9 mouse cellular contexts compared by ENCODE assay signal in genomic region chr7:140057413-140058407, GRCm38 (mm10). TPM values are rescaled to one million over a fixed set of nuclear protein-coding genes. Genes with fewer than 3 reads are reported as not detected.
DNase-seq lines count a peak whose midpoint lies in the region; ATAC-seq and TF ChIP-seq lines count a peak whose summit lies in the region.
"Had no signal": no experiment of that assay in that cellular context is flagged by ENCODE, and none has a peak within 500 bp of the region (broad histone marks: within the 10 kb centered on the region; RNA-seq: fewer than 3 reads in every experiment).

No protein-coding gene starts in this region.

- no peak for TF ChIP-seq POLR2A in heart, adult 2 months (IDR thresholded peaks at IDR 0.05; ENCODE audit: insufficient read depth, low read depth, low read length)
- peak; percentile 35; the same call in 1 of the 2 replicates for TF ChIP-seq POLR2A in brain, embryonic 14.5 days (IDR thresholded peaks at IDR 0.05; ENCODE audit: borderline replicate concordance, extremely low read depth, insufficient read depth, insufficient read length, poor library complexity, severe bottlenecking)

- ATAC-seq in heart, embryonic 15.5 days (replicated peaks; ENCODE audit: insufficient number of reproducible peaks, insufficient read depth, low FRiP score, low read depth): no peak
- peak; percentile 45; the same call in 1 of the 2 replicates for ATAC-seq in limb, embryonic 13.5 days (ENCODE audit: low FRiP score, low read depth)
- ATAC-seq in neural tube, embryonic 11.5 days (ENCODE audit: insufficient read depth, low FRiP score, low TSS enrichment): peak; percentile 75
- ATAC-seq in inflammation-experienced regulatory T-cells, adult 6 months: no peak

- H3K9me3 ChIP-seq in heart, embryonic 15.5 days (replicated peaks): no peaks in the 10 kb centered on the region
- no peaks in the 10 kb centered on the region for H3K9me3 ChIP-seq in limb, embryonic 13.5 days
- H3K9me3 ChIP-seq in neural tube, embryonic 11.5 days (ENCODE audit: control insufficient read depth, low read length): no peaks in the 10 kb centered on the region

- TF ChIP-seq EP300 in heart, adult 2 months (IDR thresholded peaks at IDR 0.05; ENCODE audit: insufficient read depth, low read depth, low read length): no peak

- no peaks in the 10 kb centered on the region for H3K36me3 ChIP-seq in heart, adult 2 months (ENCODE audit: control insufficient read depth, insufficient read depth, low read length)
- no peaks in the 10 kb centered on the region for H3K36me3 ChIP-seq in heart, embryonic 15.5 days
- no peaks in the 10 kb centered on the region for H3K36me3 ChIP-seq in limb, embryonic 13.5 days
- no peaks in the 10 kb centered on the region for H3K36me3 ChIP-seq in neural tube, embryonic 11.5 days (ENCODE audit: control insufficient read depth, insufficient read depth, low read length)

- peak overlapping the region; percentile 77 for H3K4me2 ChIP-seq in heart, embryonic 15.5 days
- H3K4me2 ChIP-seq in limb, embryonic 13.5 days (replicated peaks): peak overlapping the region; percentile 89
- peak overlapping the region; percentile 67 for H3K4me2 ChIP-seq in neural tube, embryonic 11.5 days (ENCODE audit: low read depth)

- peaks cover 24% of the 10 kb centered on the region for H3K27me3 ChIP-seq in heart, adult 2 months (ENCODE audit: control insufficient read depth, insufficient read depth, low read length)
- peaks cover 97% of the 10 kb centered on the region for H3K27me3 ChIP-seq in heart, embryonic 15.5 days
- peaks cover 91% of the 10 kb centered on the region for H3K27me3 ChIP-seq in limb, embryonic 13.5 days
- 0 out of 2 replicates have a peak, but pooled peaks cover 5% of the 10 kb centered on the region for H3K27me3 ChIP-seq in neural tube, embryonic 11.5 days (ENCODE audit: control insufficient read depth, insufficient read depth, low read length)

- H3K4me1 ChIP-seq in heart, adult 2 months (ENCODE audit: control insufficient read depth, insufficient read depth, low read length): no peaks in the 10 kb centered on the region
- H3K4me1 ChIP-seq in heart, embryonic 15.5 days (replicated peaks): peaks cover 20% of the 10 kb centered on the region
- peaks cover 30% of the 10 kb centered on the region for H3K4me1 ChIP-seq in limb, embryonic 13.5 days
- H3K4me1 ChIP-seq in neural tube, embryonic 11.5 days (ENCODE audit: control insufficient read depth, insufficient read depth, low read length): peaks cover 46% of the 10 kb centered on the region

- H3K9ac ChIP-seq in heart, adult 2 months (ENCODE audit: low read depth, low read length): 0 out of 2 replicates have a peak overlapping the region, but pooled peaks have one; percentile 40
- peak overlapping the region; percentile 49; the same call in 1 of the 2 replicates for H3K9ac ChIP-seq in heart, embryonic 15.5 days
- peak overlapping the region; percentile 77 for H3K9ac ChIP-seq in limb, embryonic 13.5 days
- peak overlapping the region; percentile 62 for H3K9ac ChIP-seq in neural tube, embryonic 11.5 days (ENCODE audit: low read length)

- WGBS in heart, adult 2 months: 4% methylated on average over 53 of the region's 53 CpGs
- 3% methylated on average over 53 of the region's 53 CpGs for WGBS in heart, embryonic 15.5 days
- 3% methylated on average over 53 of the region's 53 CpGs for WGBS in limb, embryonic 13.5 days
- 2% methylated on average over 53 of the region's 53 CpGs for WGBS in neural tube, embryonic 11.5 days

- DNase-seq in heart, adult 2 months: no peak
- no peak for DNase-seq in heart, adult 9 months (ENCODE audit: low spot score in 2 of 2)
- DNase-seq in brain, embryonic 14.5 days (ENCODE audit: low read depth): peak; percentile 92
- DNase-seq in neural tube, embryonic 11.5 days (ENCODE audit: low spot score): peak; percentile 94
- DNase-seq in thymus, adult 18-20 months: no peak

- intact Hi-C loops in heart, adult 2 months (cut with DNase I): no loop called here

- H3K79me2 ChIP-seq in heart, adult 2 months (replicated peaks; ENCODE audit: control insufficient read depth, insufficient read depth, low read length): no peaks in the 10 kb centered on the region

- peak overlapping the region; percentile 34 for H3K4me3 ChIP-seq in heart, adult 2 months
- H3K4me3 ChIP-seq in heart, embryonic 15.5 days: peak overlapping the region; percentile 44
- peak overlapping the region; percentile 55 for H3K4me3 ChIP-seq in limb, embryonic 13.5 days
- peak overlapping the region; percentile 34 for H3K4me3 ChIP-seq in neural tube, embryonic 11.5 days (ENCODE audit: low read depth, low read length)

- H3K27ac ChIP-seq in heart, adult 2 months: no peak overlapping the region
- H3K27ac ChIP-seq in heart, embryonic 15.5 days: no peak overlapping the region
- H3K27ac ChIP-seq in limb, embryonic 13.5 days: no peak overlapping the region
- H3K27ac ChIP-seq in neural tube, embryonic 11.5 days (ENCODE audit: low read depth, low read length): peak overlapping the region; percentile 98

- peak; percentile 28 for TF ChIP-seq CTCF in heart, adult 2 months (IDR thresholded peaks at IDR 0.05)
- TF ChIP-seq CTCF in brain, embryonic 14.5 days (IDR thresholded peaks at IDR 0.05; ENCODE audit: borderline replicate concordance, extremely low read depth, insufficient read depth, insufficient read length): no peak

RNA-seq across cellular contexts. Expression of gene Msx3, which starts 8.8 kb away (rescaled TPM):
- total RNA-seq in heart, adult 2 months (2021): not detected
- not detected in 2 replicates for polyA plus RNA-seq in heart, adult 2 months (2012; rRNA removed)
- 1.3 and 4.0 TPM in 2 replicates for polyA plus RNA-seq in brain, embryonic 14.5 days (2012; rRNA removed)
- polyA plus RNA-seq in heart, embryonic 15.5 days (2015; fragmentation: Nextera tagmentation; extraction: Ambion mirVana): not detected in 2 replicates
- not detected in 2 replicates for polyA plus RNA-seq in limb, embryonic 13.5 days (2015; fragmentation: Nextera tagmentation; extraction: Ambion mirVana)
- 93.7 and 103 TPM in 2 replicates for polyA plus RNA-seq in neural tube, embryonic 11.5 days (2014; fragmentation: Nextera tagmentation; extraction: Ambion mirVana)
- polyA plus RNA-seq in inflammation-experienced regulatory T-cells, adult 6 months (2017; shearing (Covaris generic)): not detected
- total RNA-seq: MEL had no signal

RNA-seq across cellular contexts. Expression of gene Tubgcp2, which starts 21.2 kb away (rescaled TPM):
- total RNA-seq in heart, adult 2 months (2021): 10 to 100 TPM; 28.4 to 33.5 TPM
- polyA plus RNA-seq in heart, adult 2 months (2012; rRNA removed): 21.7 and 29.7 TPM in 2 replicates
- 70.3 and 76.2 TPM in 2 replicates for polyA plus RNA-seq in brain, embryonic 14.5 days (2012; rRNA removed)
- polyA plus RNA-seq in heart, embryonic 15.5 days (2015; fragmentation: Nextera tagmentation; extraction: Ambion mirVana): 27.4 and 37.0 TPM in 2 replicates
- polyA plus RNA-seq in limb, embryonic 13.5 days (2015; fragmentation: Nextera tagmentation; extraction: Ambion mirVana): 67.4 and 68.0 TPM in 2 replicates
- 73.9 and 83.4 TPM in 2 replicates for polyA plus RNA-seq in neural tube, embryonic 11.5 days (2014; fragmentation: Nextera tagmentation; extraction: Ambion mirVana)
- 10 to 100 TPM; 24.8 to 32.5 (median 28.0) TPM for polyA plus RNA-seq in inflammation-experienced regulatory T-cells, adult 6 months (2017; shearing (Covaris generic))

RNA-seq across cellular contexts. Expression of gene Zfp511, which starts 21.5 kb away (rescaled TPM):
- 10 to 100 TPM in 1 of 2 experiments, 1 to 10 TPM in 1; 8.5 to 11.1 TPM for total RNA-seq in heart, adult 2 months (2021)
- polyA plus RNA-seq in heart, adult 2 months (2012; rRNA removed): 20.8 and 21.2 TPM in 2 replicates
- polyA plus RNA-seq in brain, embryonic 14.5 days (2012; rRNA removed): 88.0 and 121 TPM in 2 replicates
- 27.6 and 32.0 TPM in 2 replicates for polyA plus RNA-seq in heart, embryonic 15.5 days (2015; fragmentation: Nextera tagmentation; extraction: Ambion mirVana)
- polyA plus RNA-seq in limb, embryonic 13.5 days (2015; fragmentation: Nextera tagmentation; extraction: Ambion mirVana): 38.9 and 41.8 TPM in 2 replicates
- 39.6 and 47.7 TPM in 2 replicates for polyA plus RNA-seq in neural tube, embryonic 11.5 days (2014; fragmentation: Nextera tagmentation; extraction: Ambion mirVana)
- 10 to 100 TPM; 25.0 to 30.1 (median 25.7) TPM for polyA plus RNA-seq in inflammation-experienced regulatory T-cells, adult 6 months (2017; shearing (Covaris generic))

RNA-seq across cellular contexts. Expression of gene Caly, which starts 24.6 kb away (rescaled TPM):
- total RNA-seq in heart, adult 2 months (2021): under 1 TPM in 1 of 2 experiments, not detected in 1; 0.23 TPM
- 0.10 and 0.53 TPM in 2 replicates for polyA plus RNA-seq in heart, adult 2 months (2012; rRNA removed)
- 146 and 172 TPM in 2 replicates for polyA plus RNA-seq in brain, embryonic 14.5 days (2012; rRNA removed)
- polyA plus RNA-seq in heart, embryonic 15.5 days (2015; fragmentation: Nextera tagmentation; extraction: Ambion mirVana): 0.45 and 0.67 TPM in 2 replicates
- 1.1 TPM in 2 replicates for polyA plus RNA-seq in limb, embryonic 13.5 days (2015; fragmentation: Nextera tagmentation; extraction: Ambion mirVana)
- polyA plus RNA-seq in neural tube, embryonic 11.5 days (2014; fragmentation: Nextera tagmentation; extraction: Ambion mirVana): 9.4 and 11.4 TPM in 2 replicates
- polyA plus RNA-seq in inflammation-experienced regulatory T-cells, adult 6 months (2017; shearing (Covaris generic)): not detected
- total RNA-seq: MEL had no signal

RNA-seq across cellular contexts. Expression of gene Prap1, which starts 35.5 kb away (rescaled TPM):
- total RNA-seq in heart, adult 2 months (2021): not detected
- 0.27 TPM in 1 of 2 replicates, not detected in the other for polyA plus RNA-seq in heart, adult 2 months (2012; rRNA removed)
- polyA plus RNA-seq in brain, embryonic 14.5 days (2012; rRNA removed): 6.4 TPM in 1 of 2 replicates, not detected in the other
- polyA plus RNA-seq in heart, embryonic 15.5 days (2015; fragmentation: Nextera tagmentation; extraction: Ambion mirVana): 0.29 TPM in 1 of 2 replicates, not detected in the other
- 0.25 TPM in 1 of 2 replicates, not detected in the other for polyA plus RNA-seq in limb, embryonic 13.5 days (2015; fragmentation: Nextera tagmentation; extraction: Ambion mirVana)
- polyA plus RNA-seq in neural tube, embryonic 11.5 days (2014; fragmentation: Nextera tagmentation; extraction: Ambion mirVana): not detected in 2 replicates
- polyA plus RNA-seq in inflammation-experienced regulatory T-cells, adult 6 months (2017; shearing (Covaris generic)): not detected
- total RNA-seq: MEL had no signal

Comparison
In these comparisons a context has a peak if more than half of its experiments do, and no peak if none do; other contexts are left out.
1. DNase-seq: peak in brain, embryonic 14.5 days (single experiment) and neural tube, embryonic 11.5 days (single experiment); none in heart, adult 2 months (0 of 2), heart, adult 9 months (0 of 2) and thymus, adult 18-20 months (0 of 2).
2. ATAC-seq: peak in limb, embryonic 13.5 days (single experiment) and neural tube, embryonic 11.5 days (single experiment); none in heart, embryonic 15.5 days (single experiment) and inflammation-experienced regulatory T-cells, adult 6 months (single experiment).
3. RNA of gene Msx3, which starts 8.8 kb away (polyA plus RNA-seq): 93.7 to 103 TPM in neural tube, embryonic 11.5 days; 1.3 to 4.0 TPM in brain, embryonic 14.5 days, not detected in limb, embryonic 13.5 days, not detected in heart, adult 2 months, not detected in heart, embryonic 15.5 days and not detected in inflammation-experienced regulatory T-cells, adult 6 months; every median in the first group is over 10 times any median in the second.
4. Peak in every context shown above with its lines, with median percentiles within 50 percentile points of each other: H3K4me3 ChIP-seq, H3K9ac ChIP-seq and H3K4me2 ChIP-seq.